Mouse (Mus musculus): ENCODE results near the gene Csrnp3. TPM values are rescaled to one million over a fixed set of nuclear protein-coding genes. Genes with fewer than 3 reads are reported as not detected.
A peak's percentile ranks its signal among the peaks of the same experiment; 100 is the strongest.
"Not testable (repeated sequence)": the region's sequence is repeated elsewhere in the genome, so short reads cannot be mapped to it uniquely, and the experiment has no call there.

Csrnp3 gene
- polyA plus RNA-seq, 1 experiment from 2014 or later: 0.40 TPM

- Histone ChIP-seq H3K9ac (no peak overlapping the region), H3K27me3 (no peaks in the 10 kb centered on the region), H3K4me2 (no peak overlapping the region), H3K4me3 (no peak overlapping the region), H3K4me1 (no peaks in the 10 kb centered on the region), H3K9me3 (no peaks in the 10 kb centered on the region), H3K36me3 (no peaks in the 10 kb centered on the region), H3K27ac (no peak overlapping the region)
- ATAC-seq (ENCODE audit: borderline replicate concordance, extremely low read depth, low FRiP score, low TSS enrichment): no peak
- WGBS: 31% methylated on average over 3 of the region's 3 CpGs
Measured at GRCm38 (mm10) chr2:65841606-65842005, 4.0 kb upstream of the Csrnp3 start.

GRCm38 (mm10) chr2:65842356-65842755 lies 3.2 kb upstream of the Csrnp3 start:
- WGBS: 26% methylated on average over 3 of the region's 3 CpGs

GRCm38 (mm10) chr2:65846000-65846755 lies 611 bp downstream of the Csrnp3 start:
- Histone ChIP-seq H3K4me2 (peak overlapping the region; percentile 70), H3K9me3 (no peaks in the 10 kb centered on the region), H3K9ac (no peak overlapping the region), H3K27me3 (no peaks in the 10 kb centered on the region), H3K4me3 (peak overlapping the region; percentile 39), H3K4me1 (no peaks in the 10 kb centered on the region), H3K27ac (no peak overlapping the region), H3K36me3 (no peaks in the 10 kb centered on the region)
- 1% methylated on average over 22 of the region's 22 CpGs for WGBS
- no peak for ATAC-seq (ENCODE audit: borderline replicate concordance, extremely low read depth, low FRiP score, low TSS enrichment)

More at GRCm38 (mm10) chr2:65842356-65842755, 3.2 kb upstream of the Csrnp3 start:
- no peaks in the 10 kb centered on the region for H3K27me3 ChIP-seq
- no peak overlapping the region for H3K9ac ChIP-seq
- no peak overlapping the region for H3K27ac ChIP-seq
- no peaks in the 10 kb centered on the region for H3K4me1 ChIP-seq
- no peaks in the 10 kb centered on the region for H3K36me3 ChIP-seq
- no peak for ATAC-seq (ENCODE audit: borderline replicate concordance, extremely low read depth, low FRiP score, low TSS enrichment)
- no peak overlapping the region for H3K4me2 ChIP-seq
- no peaks in the 10 kb centered on the region for H3K9me3 ChIP-seq
- no peak overlapping the region for H3K4me3 ChIP-seq

- H3K4me2 ChIP-seq: no peak overlapping the region
- WGBS: 35% methylated on average over 7 of the region's 7 CpGs
Measured at GRCm38 (mm10) chr2:65847463-65848110, 2.0 kb downstream of the Csrnp3 start.

GRCm38 (mm10) chr2:65848706-65849105 lies 3.1 kb downstream of the Csrnp3 start:
- WGBS: 51% methylated on average over 8 of the region's 8 CpGs
- no peaks in the 10 kb centered on the region for H3K36me3 ChIP-seq
- no peak overlapping the region for H3K27ac ChIP-seq
- no peaks in the 10 kb centered on the region for H3K27me3 ChIP-seq
- no peaks in the 10 kb centered on the region for H3K9me3 ChIP-seq
- no peak overlapping the region for H3K4me2 ChIP-seq
- no peak for ATAC-seq (ENCODE audit: borderline replicate concordance, extremely low read depth, low FRiP score, low TSS enrichment)
- H3K4me3 ChIP-seq: no peak overlapping the region
- H3K4me1 ChIP-seq: no peaks in the 10 kb centered on the region
- no peak overlapping the region for H3K9ac ChIP-seq

More at GRCm38 (mm10) chr2:65847463-65848110, 2.0 kb downstream of the Csrnp3 start:
- Histone ChIP-seq H3K9ac (no peak overlapping the region), H3K9me3 (no peaks in the 10 kb centered on the region), H3K4me3 (no peak overlapping the region), H3K4me1 (no peaks in the 10 kb centered on the region), H3K36me3 (no peaks in the 10 kb centered on the region), H3K27me3 (no peaks in the 10 kb centered on the region), H3K27ac (no peak overlapping the region)
- ATAC-seq (ENCODE audit: borderline replicate concordance, extremely low read depth, low FRiP score, low TSS enrichment): no peak

GRCm38 (mm10) chr2:65850282-65850681 lies 4.7 kb downstream of the Csrnp3 start:
- H3K27me3 ChIP-seq; ATAC-seq (ENCODE audit: borderline replicate concordance, extremely low read depth, low FRiP score, low TSS enrichment); H3K9ac ChIP-seq; H3K4me2 ChIP-seq; H3K36me3 ChIP-seq; H3K4me3 ChIP-seq; H3K4me1 ChIP-seq; H3K9me3 ChIP-seq; H3K27ac ChIP-seq: not testable (repeated sequence)
- 87% methylated on average over 3 of the region's 3 CpGs for WGBS

- ATAC-seq (ENCODE audit: borderline replicate concordance, extremely low read depth, low FRiP score, low TSS enrichment): no peak
- Histone ChIP-seq H3K4me2 (no peak overlapping the region), H3K4me3 (no peak overlapping the region), H3K27me3 (no peaks in the 10 kb centered on the region), H3K4me1 (no peaks in the 10 kb centered on the region), H3K9me3 (no peaks in the 10 kb centered on the region), H3K27ac (no peak overlapping the region), H3K36me3 (no peaks in the 10 kb centered on the region), H3K9ac (no peak overlapping the region)
- WGBS: 85% methylated on average over 5 of the region's 5 CpGs
Measured at GRCm38 (mm10) chr2:65856791-65857190, 11.2 kb downstream of the Csrnp3 start.

GRCm38 (mm10) chr2:65859767-65860727 lies 14.5 kb downstream of the Csrnp3 start:
- 73% methylated on average over 18 of the region's 18 CpGs for WGBS
- no peak overlapping the region for H3K4me2 ChIP-seq

GRCm38 (mm10) chr2:65864778-65865339 lies 19.3 kb downstream of the Csrnp3 start:
- no peaks in the 10 kb centered on the region for H3K36me3 ChIP-seq
- no peak overlapping the region for H3K27ac ChIP-seq
- WGBS: 60% methylated on average over 12 of the region's 12 CpGs
- H3K9ac ChIP-seq: no peak overlapping the region
- H3K4me3 ChIP-seq: no peak overlapping the region
- H3K4me1 ChIP-seq: no peaks in the 10 kb centered on the region
- H3K27me3 ChIP-seq: no peaks in the 10 kb centered on the region
- ATAC-seq (ENCODE audit: borderline replicate concordance, extremely low read depth, low FRiP score, low TSS enrichment): no peak
- H3K9me3 ChIP-seq: no peaks in the 10 kb centered on the region
- H3K4me2 ChIP-seq: no peak overlapping the region

More at GRCm38 (mm10) chr2:65859767-65860727, 14.5 kb downstream of the Csrnp3 start:
- ATAC-seq (ENCODE audit: borderline replicate concordance, extremely low read depth, low FRiP score, low TSS enrichment): no peak
- Histone ChIP-seq H3K27me3 (no peaks in the 10 kb centered on the region), H3K4me3 (no peak overlapping the region), H3K9me3 (no peaks in the 10 kb centered on the region), H3K36me3 (no peaks in the 10 kb centered on the region), H3K27ac (no peak overlapping the region), H3K4me1 (no peaks in the 10 kb centered on the region), H3K9ac (no peak overlapping the region)

GRCm38 (mm10) chr2:65870919-65871582 lies 25.5 kb downstream of the Csrnp3 start:
- peaks cover 3% of the 10 kb centered on the region; the same call in 1 of the 2 replicates for H3K4me1 ChIP-seq
- H3K36me3 ChIP-seq: no peaks in the 10 kb centered on the region
- H3K4me2 ChIP-seq: no peak overlapping the region; the same call in 1 of the 2 replicates
- WGBS: 45% methylated on average over 12 of the region's 12 CpGs
- no peaks in the 10 kb centered on the region for H3K27me3 ChIP-seq
- H3K4me3 ChIP-seq: no peak overlapping the region
- no peaks in the 10 kb centered on the region for H3K9me3 ChIP-seq
- no peak overlapping the region for H3K9ac ChIP-seq
- no peak for ATAC-seq (ENCODE audit: borderline replicate concordance, extremely low read depth, low FRiP score, low TSS enrichment)
- H3K27ac ChIP-seq: no peak overlapping the region

- Histone ChIP-seq H3K9ac (no peak overlapping the region), H3K27me3 (no peaks in the 10 kb centered on the region), H3K27ac (no peak overlapping the region), H3K4me1 (no peaks in the 10 kb centered on the region), H3K9me3 (no peaks in the 10 kb centered on the region), H3K4me2 (no peak overlapping the region), H3K36me3 (no peaks in the 10 kb centered on the region), H3K4me3 (no peak overlapping the region)
- WGBS: 78% methylated on average over 3 of the region's 3 CpGs
- ATAC-seq (ENCODE audit: borderline replicate concordance, extremely low read depth, low FRiP score, low TSS enrichment): no peak
Measured at GRCm38 (mm10) chr2:65891590-65891989, 46.0 kb downstream of the Csrnp3 start.
